Mouse (Mus musculus): Measurements from ENCODE around the gene Smarca2.

DNA sequence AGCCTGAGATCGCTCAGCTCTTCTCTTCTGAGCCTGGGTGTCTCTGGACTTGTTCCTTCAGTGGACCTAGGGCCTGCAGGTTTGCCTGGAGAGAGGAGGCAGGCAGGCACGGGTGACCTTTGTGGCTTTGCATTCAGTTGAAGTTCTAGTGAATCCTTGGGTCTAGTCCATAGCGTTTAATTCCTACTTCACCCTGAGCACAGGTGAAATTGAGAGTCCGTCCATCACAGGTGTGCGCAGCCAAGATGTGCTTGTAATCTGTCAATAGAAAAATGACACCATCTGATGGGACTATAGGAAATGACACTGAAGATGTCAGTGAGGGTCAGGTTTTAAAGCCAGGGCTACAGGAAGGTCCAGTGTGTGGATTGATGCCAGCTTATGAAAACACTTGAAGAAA, 164.0 kb downstream of the Smarca2 start:
- TF ChIP-seq TCF12 (IDR thresholded peaks at IDR 0.05; ENCODE audit: insufficient read depth, poor library complexity, severe bottlenecking) (no peak), POLR2A (IDR thresholded peaks at IDR 0.05; ENCODE audit: insufficient read length, low read depth) (no peak), CEBPB (IDR thresholded peaks at IDR 0.05; ENCODE audit: insufficient read depth, poor library complexity, severe bottlenecking) (no peak), SRF (IDR thresholded peaks at IDR 0.05; ENCODE audit: control insufficient read depth, insufficient read length, low read depth) (no peak), MAX (IDR thresholded peaks at IDR 0.05; ENCODE audit: low read depth) (no peak), USF1 (IDR thresholded peaks at IDR 0.05; ENCODE audit: low read depth) (no peak), POLR2AphosphoS2 (IDR thresholded peaks at IDR 0.05; ENCODE audit: insufficient read length, low read depth) (no peak), MYOG (IDR thresholded peaks at IDR 0.05; ENCODE audit: control insufficient read depth in 1 of 3, insufficient read depth in 1 of 3, insufficient read length in 2 of 3, low read depth in 2 of 3) (no peak)

Measured in myocyte (in vitro differentiated cells).